18 mouse cellular contexts compared by ENCODE assay signal in genomic region chr1:185598514-185598913, GRCm38 (mm10).
A peak's percentile ranks its signal among the peaks of the same experiment; 100 is the strongest.
DNase-seq lines count a peak whose midpoint lies in the region; ATAC-seq lines count a peak whose summit lies in the region.
"Had no signal": no experiment of that assay in that cellular context is flagged by ENCODE, and none has a peak within 500 bp of the region (broad histone marks: within the 10 kb centered on the region; RNA-seq: fewer than 3 reads in every experiment).

No protein-coding gene starts in this region.

- H3K4me1 ChIP-seq in kidney, embryonic 14.5 days (ENCODE audit: control insufficient read depth, insufficient read depth, low read length), result peaks cover 5% of the 10 kb centered on the region; the same call in 1 of the 2 replicates
- peaks cover 9% of the 10 kb centered on the region; the same call in 1 of the 2 replicates for H3K4me1 ChIP-seq in kidney, embryonic 16.5 days (ENCODE audit: insufficient read depth, low read length)
- H3K4me1 ChIP-seq: embryonic facial prominence, embryonic 10.5 days; embryonic facial prominence, embryonic 12.5 days; forebrain, embryonic 13.5 days; forebrain, embryonic 15.5 days had no signal

- no peak overlapping the region for H3K4me2 ChIP-seq in kidney, embryonic 14.5 days (replicated peaks; ENCODE audit: low read depth, low read length)
- no peak overlapping the region for H3K4me2 ChIP-seq in kidney, embryonic 16.5 days (replicated peaks; ENCODE audit: low read depth, low read length)
- H3K4me2 ChIP-seq: embryonic facial prominence, embryonic 12.5 days; forebrain, embryonic 13.5 days; forebrain, embryonic 15.5 days had no signal

- no peak for DNase-seq in kidney, postnatal 25 days
- DNase-seq in kidney, postnatal 14 days, result no peak
- DNase-seq in brain, adult 2 months (ENCODE audit: low read depth, low spot score), result peak; percentile 2
- DNase-seq in urinary bladder, postnatal 4 days (ENCODE audit: low spot score in 2 of 2), result no peak
- DNase-seq: adrenal gland, adult 2 months; adrenal gland, postnatal 10 days; adrenal gland, postnatal 25 days; cerebellum, adult 11-12 months; cerebellum, adult 2 months; cerebellum, adult 9-10 months; cerebellum, postnatal 10 days; cerebellum, postnatal 25 days had no signal

- peak; percentile 82; the same call in 1 of the 2 replicates for ATAC-seq in kidney, embryonic 14.5 days (ENCODE audit: low FRiP score, low TSS enrichment)
- peak; percentile 15; the same call in 1 of the 2 replicates for ATAC-seq in kidney, embryonic 16.5 days (ENCODE audit: low FRiP score, low TSS enrichment)
- ATAC-seq: forebrain, embryonic 13.5 days; forebrain, embryonic 15.5 days had no signal

- H3K9me3 ChIP-seq in kidney, embryonic 14.5 days (ENCODE audit: control insufficient read depth, low read length), result 0 out of 2 replicates have a peak, but pooled peaks cover 6% of the 10 kb centered on the region
- H3K9me3 ChIP-seq in kidney, embryonic 16.5 days (ENCODE audit: low read length), result 0 out of 2 replicates have a peak, but pooled peaks cover 3% of the 10 kb centered on the region
- H3K9me3 ChIP-seq: embryonic facial prominence, embryonic 12.5 days; forebrain, embryonic 15.5 days had no signal

- no peaks in the 10 kb centered on the region for H3K36me3 ChIP-seq in kidney, embryonic 14.5 days (ENCODE audit: control insufficient read depth, insufficient read depth, low read length)
- no peaks in the 10 kb centered on the region for H3K36me3 ChIP-seq in kidney, embryonic 16.5 days (ENCODE audit: insufficient read depth, low read length)
- H3K36me3 ChIP-seq: embryonic facial prominence, embryonic 10.5 days; embryonic facial prominence, embryonic 12.5 days; forebrain, embryonic 15.5 days had no signal

- H3K27ac ChIP-seq in kidney, embryonic 14.5 days (ENCODE audit: low read depth, low read length), result no peak overlapping the region
- no peak overlapping the region for H3K27ac ChIP-seq in kidney, embryonic 16.5 days (ENCODE audit: low read length)
- H3K27ac ChIP-seq: embryonic facial prominence, embryonic 10.5 days; embryonic facial prominence, embryonic 12.5 days; forebrain, embryonic 13.5 days; forebrain, embryonic 15.5 days had no signal

- no peak overlapping the region for H3K9ac ChIP-seq in kidney, embryonic 14.5 days (ENCODE audit: low read depth, low read length)
- no peak overlapping the region for H3K9ac ChIP-seq in kidney, embryonic 16.5 days (replicated peaks; ENCODE audit: low read length)
- H3K9ac ChIP-seq: embryonic facial prominence, embryonic 12.5 days; forebrain, embryonic 13.5 days; forebrain, embryonic 15.5 days had no signal

- 37% methylated on average over 7 of the region's 7 CpGs for WGBS in kidney, embryonic 14.5 days
- 37% methylated on average over 7 of the region's 7 CpGs for WGBS in kidney, embryonic 16.5 days

- H3K27me3 ChIP-seq in kidney, embryonic 14.5 days (ENCODE audit: control insufficient read depth, insufficient read depth, low read length), result no peaks in the 10 kb centered on the region
- H3K27me3 ChIP-seq in kidney, embryonic 16.5 days (ENCODE audit: insufficient read depth, low read length), result no peaks in the 10 kb centered on the region
- H3K27me3 ChIP-seq: embryonic facial prominence, embryonic 12.5 days; forebrain, embryonic 13.5 days; forebrain, embryonic 15.5 days had no signal

- no peak overlapping the region for H3K4me3 ChIP-seq in kidney, embryonic 14.5 days (ENCODE audit: low read length)
- H3K4me3 ChIP-seq in kidney, embryonic 16.5 days (ENCODE audit: low read length), result no peak overlapping the region
- H3K4me3 ChIP-seq: embryonic facial prominence, embryonic 10.5 days; embryonic facial prominence, embryonic 12.5 days; forebrain, embryonic 13.5 days; forebrain, embryonic 15.5 days had no signal
